Mouse (Mus musculus): Measurements from ENCODE around the gene Kctd8.
"Not testable (repeated sequence)": the region's sequence is repeated elsewhere in the genome, so short reads cannot be mapped to it uniquely, and the experiment has no call there.

The Kctd8 gene

GRCm38 (mm10) chr5:69340919-69341801, at the start of gene Kctd8:
Gene Kctd8 (minus strand): TSS chr5:69341679.
- in situ Hi-C loops (cut with MboI; ENCODE audit: low sequenced_read_pairs): no loop called here

GRCm38 (mm10) chr5:69379072-69379471, 37.6 kb upstream of the Kctd8 start:
- in situ Hi-C loops (cut with MboI; ENCODE audit: low sequenced_read_pairs): no loop called here

GRCm38 (mm10) chr5:69350596-69350995, 9.1 kb upstream of the Kctd8 start:
- in situ Hi-C loops (cut with MboI; ENCODE audit: low sequenced_read_pairs): no loop called here

- in situ Hi-C loops (cut with MboI; ENCODE audit: low sequenced_read_pairs): no loop called here
Measured at GRCm38 (mm10) chr5:69340102-69340918, 1.2 kb downstream of the Kctd8 start.

GRCm38 (mm10) chr5:69339623-69339970, 1.9 kb downstream of the Kctd8 start:
- in situ Hi-C loops (cut with MboI; ENCODE audit: low sequenced_read_pairs): no loop called here

- in situ Hi-C loops (cut with MboI; ENCODE audit: low sequenced_read_pairs): no loop called here
Measured at GRCm38 (mm10) chr5:69338916-69339622, 2.4 kb downstream of the Kctd8 start.

- in situ Hi-C loops (cut with MboI; ENCODE audit: low sequenced_read_pairs): no loop called here
Measured at GRCm38 (mm10) chr5:69327561-69327960, 13.9 kb downstream of the Kctd8 start.

- in situ Hi-C loops (cut with MboI; ENCODE audit: low sequenced_read_pairs): no loop called here
Measured at GRCm38 (mm10) chr5:69324566-69325230, 16.8 kb downstream of the Kctd8 start.

- in situ Hi-C loops (cut with MboI; ENCODE audit: low sequenced_read_pairs): no loop called here
Measured at GRCm38 (mm10) chr5:69312611-69313010, 28.9 kb downstream of the Kctd8 start.

- in situ Hi-C loops (cut with MboI; ENCODE audit: low sequenced_read_pairs): no loop called here
Measured at GRCm38 (mm10) chr5:69301665-69302064, 39.8 kb downstream of the Kctd8 start.

GRCm38 (mm10) chr5:69292353-69292752, 49.1 kb downstream of the Kctd8 start:
- in situ Hi-C loops (cut with MboI; ENCODE audit: low sequenced_read_pairs): no loop called here

- in situ Hi-C loops (cut with MboI; ENCODE audit: low sequenced_read_pairs): no loop called here
Measured at GRCm38 (mm10) chr5:69284359-69284758, 57.1 kb downstream of the Kctd8 start.

- in situ Hi-C loops (cut with MboI; ENCODE audit: low sequenced_read_pairs): no loop called here
Measured at GRCm38 (mm10) chr5:69252366-69252765, 89.1 kb downstream of the Kctd8 start.

GRCm38 (mm10) chr5:69241931-69242330, 99.5 kb downstream of the Kctd8 start:
- in situ Hi-C loops (cut with MboI; ENCODE audit: low sequenced_read_pairs): no loop called here

- in situ Hi-C loops (cut with MboI; ENCODE audit: low sequenced_read_pairs): no loop called here
Measured at GRCm38 (mm10) chr5:69233560-69233959, 107.9 kb downstream of the Kctd8 start.

- in situ Hi-C loops (cut with MboI; ENCODE audit: low sequenced_read_pairs): not testable (repeated sequence)
Measured at GRCm38 (mm10) chr5:69231649-69232048, 109.8 kb downstream of the Kctd8 start.

GRCm38 (mm10) chr5:69227147-69227546, 114.3 kb downstream of the Kctd8 start:
- in situ Hi-C loops (cut with MboI; ENCODE audit: low sequenced_read_pairs): no loop called here

GRCm38 (mm10) chr5:69222608-69223007, 118.9 kb downstream of the Kctd8 start:
- in situ Hi-C loops (cut with MboI; ENCODE audit: low sequenced_read_pairs): no loop called here

GRCm38 (mm10) chr5:69215216-69215615, 126.3 kb downstream of the Kctd8 start:
- in situ Hi-C loops (cut with MboI; ENCODE audit: low sequenced_read_pairs): no loop called here

GRCm38 (mm10) chr5:69209401-69209800, 132.1 kb downstream of the Kctd8 start:
- in situ Hi-C loops (cut with MboI; ENCODE audit: low sequenced_read_pairs): no loop called here

- in situ Hi-C loops (cut with MboI; ENCODE audit: low sequenced_read_pairs): no loop called here
Measured at GRCm38 (mm10) chr5:69207713-69208112, 133.8 kb downstream of the Kctd8 start.
